Mouse (Mus musculus) gastrocnemius, adult 8-10 months (tissue): ENCODE data around the gene Slc1a2. TPM values are rescaled to one million over a fixed set of nuclear protein-coding genes. Genes with fewer than 3 reads are reported as not detected.

Experiments
- DNase-seq, 2 experiments: peaks; one replicate each; pipeline ENCODE4 v3.0.0; 2022; ENCODE audit warnings: low spot score in 2 of 2
- total RNA-seq, 4 experiments: library from RNA; stranded (reverse); gene quantifications; 2 replicates each; pipeline ENCODE4 v1.2.4; 2022

Slc1a2 gene
- total RNA-seq, 4 experiments from 2014 or later, result 0.44 to 2.0 (median 0.51) TPM

GRCm38 (mm10) chr2:102760284-102761072 lies 102.0 kb downstream of the Slc1a2 start:
- DNase-seq, result peak in 1 of 2 experiments; percentile 8

GRCm38 (mm10) chr2:102763176-102763575 lies 104.7 kb downstream of the Slc1a2 start:
- no peak for DNase-seq

GRCm38 (mm10) chr2:102763991-102764390 lies 105.5 kb downstream of the Slc1a2 start:
- DNase-seq, result no peak

GRCm38 (mm10) chr2:102764602-102765374 lies 106.3 kb downstream of the Slc1a2 start:
- no peak for DNase-seq

GRCm38 (mm10) chr2:102768267-102768666 lies 109.8 kb downstream of the Slc1a2 start:
- DNase-seq, result no peak

GRCm38 (mm10) chr2:102771304-102771703 lies 112.8 kb downstream of the Slc1a2 start:
- DNase-seq, result no peak

GRCm38 (mm10) chr2:102772276-102772675 lies 113.8 kb downstream of the Slc1a2 start:
- DNase-seq, result no peak

GRCm38 (mm10) chr2:102774700-102775099 lies 116.2 kb downstream of the Slc1a2 start:
- no peak for DNase-seq

- no peak for DNase-seq
Observed at GRCm38 (mm10) chr2:102775561-102775960, 117.1 kb downstream of the Slc1a2 start.

- DNase-seq, result no peak
Observed at GRCm38 (mm10) chr2:102778208-102778607, 119.7 kb downstream of the Slc1a2 start.

- DNase-seq, result no peak
Observed at GRCm38 (mm10) chr2:102782751-102783150, 124.3 kb downstream of the Slc1a2 start.

- no peak for DNase-seq
Observed at GRCm38 (mm10) chr2:102785696-102786095, 127.2 kb downstream of the Slc1a2 start.

GRCm38 (mm10) chr2:102791641-102792040 lies 133.2 kb downstream of the Slc1a2 start:
- no peak for DNase-seq

GRCm38 (mm10) chr2:102792804-102793203 lies 134.3 kb downstream of the Slc1a2 start:
- no peak for DNase-seq

GRCm38 (mm10) chr2:102795034-102795433 lies 136.6 kb downstream of the Slc1a2 start:
- DNase-seq, result no peak

- DNase-seq, result no peak
Observed at GRCm38 (mm10) chr2:102798149-102798548, 139.7 kb downstream of the Slc1a2 start.

- no peak for DNase-seq
Observed at GRCm38 (mm10) chr2:102801899-102802298, 143.4 kb downstream of the Slc1a2 start.

GRCm38 (mm10) chr2:102804109-102804508 lies 145.7 kb downstream of the Slc1a2 start:
- DNase-seq, result no peak

GRCm38 (mm10) chr2:102805283-102805682 lies 146.8 kb downstream of the Slc1a2 start:
- no peak for DNase-seq

- DNase-seq, result no peak
Observed at GRCm38 (mm10) chr2:102805761-102806496, 147.5 kb downstream of the Slc1a2 start.

GRCm38 (mm10) chr2:102807633-102808032 lies 149.2 kb downstream of the Slc1a2 start:
- no peak for DNase-seq

GRCm38 (mm10) chr2:102809436-102809835 lies 151.0 kb downstream of the Slc1a2 start:
- no peak for DNase-seq
